Mouse (Mus musculus) right cerebral cortex, postnatal 10 days (tissue): ENCODE results near the gene Vmn1r183.
"Not testable (repeated sequence)": the region's sequence is repeated elsewhere in the genome, so short reads cannot be mapped to it uniquely, and the experiment has no call there.

Experiments
- DNase-seq, 2 experiments: peaks; one replicate each; pipeline ENCODE4 v3.0.0; 2021; ENCODE audit warnings: low spot score in 2 of 2

Vmn1r183 gene

GRCm38 (mm10) chr7:24052660-24053304 lies at the start of gene Vmn1r183:
Gene Vmn1r183 (plus strand): TSS chr7:24053254.
- DNase-seq = no peak

- not testable (repeated sequence) for DNase-seq
Observed at GRCm38 (mm10) chr7:24074424-24074823, 21.4 kb downstream of the Vmn1r183 start.

GRCm38 (mm10) chr7:24081634-24082431 lies 28.8 kb downstream of the Vmn1r183 start, which contains the start of gene Zfp180:
Gene Zfp180 (plus strand): TSS chr7:24081924.
- DNase-seq = peak; percentile 98

DNA sequence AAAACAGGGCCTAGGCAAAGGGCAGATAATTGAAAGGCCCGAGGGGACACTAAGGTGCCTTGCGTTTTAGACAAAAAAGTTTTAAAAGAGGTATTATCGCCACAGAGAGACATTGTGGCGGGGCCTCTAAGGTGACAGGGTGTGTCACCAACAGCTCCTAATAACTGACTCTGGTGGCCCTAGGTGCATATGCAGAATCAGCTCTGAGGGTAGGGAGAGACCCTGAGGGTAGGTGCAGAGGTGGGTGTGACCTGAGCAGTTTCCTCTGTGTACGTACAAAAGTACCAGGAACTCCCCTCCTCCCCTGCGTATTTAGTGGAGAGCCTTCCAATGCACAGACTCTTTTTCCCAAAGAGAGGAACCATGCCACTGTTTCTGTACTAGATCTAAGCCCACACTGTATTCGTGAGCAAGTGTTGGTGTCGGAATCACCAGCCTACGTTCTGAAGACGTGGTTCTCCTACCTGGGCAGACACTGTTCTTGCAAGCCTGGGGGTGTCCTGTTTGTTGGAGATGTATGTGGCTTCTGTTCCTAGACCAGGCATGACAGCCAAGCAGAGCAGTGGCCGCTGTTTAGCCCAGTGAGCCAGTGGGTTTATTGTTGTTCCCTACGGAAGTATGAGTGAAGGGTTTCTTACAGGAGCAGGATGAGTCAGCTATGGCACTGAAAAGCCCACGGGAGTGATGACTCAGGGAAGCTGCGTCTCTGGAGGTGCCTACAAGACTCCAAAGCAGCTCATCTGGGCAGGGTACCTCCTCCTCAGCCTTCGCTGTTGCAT lies 29.6 kb downstream of the Vmn1r183 start:
- peak in 1 of 2 experiments; percentile 30 for DNase-seq

- DNase-seq = no peak
Observed at GRCm38 (mm10) chr7:24086871-24087270, 33.8 kb downstream of the Vmn1r183 start.

DNA sequence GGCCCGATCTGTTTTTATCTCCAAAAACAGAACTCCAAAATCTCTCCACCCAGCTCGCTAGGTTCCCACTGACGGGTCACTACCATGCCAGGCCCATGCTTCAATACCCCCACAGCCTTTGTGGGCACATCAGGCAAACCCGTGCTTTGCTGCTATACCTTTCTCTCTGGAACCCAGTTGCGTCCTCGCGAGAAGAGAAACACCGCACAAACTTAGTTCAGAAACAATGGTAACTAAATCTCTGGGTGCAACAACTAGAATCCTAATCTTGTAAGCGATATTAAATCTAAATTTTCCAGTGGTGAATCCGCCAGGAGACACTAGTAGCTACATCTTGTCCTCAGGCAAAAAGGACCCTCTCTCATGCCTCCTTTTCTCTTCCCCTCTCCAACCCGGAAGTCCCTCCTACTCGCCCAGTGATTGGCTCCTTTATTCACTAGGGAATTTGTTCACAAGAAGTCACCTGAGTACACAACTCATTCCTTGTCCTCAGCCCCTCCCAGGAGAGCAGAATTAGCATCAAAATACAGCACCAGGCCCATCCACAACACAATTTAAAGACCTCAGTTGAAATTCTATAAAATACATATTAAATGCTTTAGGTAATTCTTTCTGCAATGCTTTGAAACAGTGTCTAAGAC lies 34.6 kb downstream of the Vmn1r183 start:
- no peak for DNase-seq

DNA sequence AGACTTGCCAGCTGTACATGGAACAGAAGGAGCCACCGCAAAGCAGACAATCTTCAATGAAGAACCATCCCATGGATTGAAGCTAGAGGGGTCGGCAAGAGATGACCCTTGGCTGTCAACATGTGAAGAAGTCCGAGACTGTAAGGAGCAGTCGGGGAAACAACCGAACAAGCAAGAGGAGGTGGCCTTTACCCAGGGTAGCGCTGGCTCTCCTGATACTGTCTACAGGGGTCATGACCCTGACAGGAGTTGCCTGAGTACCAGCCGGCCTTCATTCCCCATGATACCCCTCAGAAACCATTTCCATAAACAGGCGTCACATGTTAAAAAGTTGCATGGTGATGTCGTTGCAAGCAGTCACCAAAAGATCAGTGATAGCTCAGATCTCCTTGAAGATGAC lies 51.3 kb downstream of the Vmn1r183 start:
- DNase-seq = peak in 1 of 2 experiments; percentile 21

DNA sequence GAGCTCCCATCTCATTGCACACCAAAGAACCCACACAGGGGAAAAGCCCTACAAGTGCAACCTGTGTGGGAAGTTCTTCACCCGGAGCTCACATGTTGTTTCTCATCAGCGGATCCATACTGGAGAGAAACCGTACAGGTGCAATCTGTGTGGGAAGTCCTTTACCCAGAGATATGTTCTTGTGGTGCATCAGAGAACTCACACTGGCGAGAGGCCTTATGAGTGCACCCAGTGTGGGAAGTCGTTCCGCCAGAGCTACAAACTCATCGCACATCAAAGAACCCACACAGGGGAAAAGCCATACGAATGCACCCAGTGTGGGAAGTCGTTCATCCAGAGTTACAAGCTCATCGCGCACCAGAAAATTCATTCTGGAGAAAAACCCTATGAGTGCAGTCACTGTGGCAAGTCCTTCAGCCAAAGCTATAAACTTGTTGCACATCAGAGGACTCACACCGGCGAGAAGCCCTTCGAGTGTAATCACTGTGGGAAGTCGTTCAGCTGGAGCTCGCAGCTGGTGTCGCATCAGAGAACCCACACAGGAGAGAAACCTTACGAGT lies 52.2 kb downstream of the Vmn1r183 start:
- DNase-seq = peak in 1 of 2 experiments; percentile 21

GRCm38 (mm10) chr7:24110839-24111238 lies 57.8 kb downstream of the Vmn1r183 start:
- DNase-seq = peak in 1 of 2 experiments; percentile 13

GRCm38 (mm10) chr7:24111772-24112155 lies 58.7 kb downstream of the Vmn1r183 start:
- DNase-seq = no peak

DNA sequence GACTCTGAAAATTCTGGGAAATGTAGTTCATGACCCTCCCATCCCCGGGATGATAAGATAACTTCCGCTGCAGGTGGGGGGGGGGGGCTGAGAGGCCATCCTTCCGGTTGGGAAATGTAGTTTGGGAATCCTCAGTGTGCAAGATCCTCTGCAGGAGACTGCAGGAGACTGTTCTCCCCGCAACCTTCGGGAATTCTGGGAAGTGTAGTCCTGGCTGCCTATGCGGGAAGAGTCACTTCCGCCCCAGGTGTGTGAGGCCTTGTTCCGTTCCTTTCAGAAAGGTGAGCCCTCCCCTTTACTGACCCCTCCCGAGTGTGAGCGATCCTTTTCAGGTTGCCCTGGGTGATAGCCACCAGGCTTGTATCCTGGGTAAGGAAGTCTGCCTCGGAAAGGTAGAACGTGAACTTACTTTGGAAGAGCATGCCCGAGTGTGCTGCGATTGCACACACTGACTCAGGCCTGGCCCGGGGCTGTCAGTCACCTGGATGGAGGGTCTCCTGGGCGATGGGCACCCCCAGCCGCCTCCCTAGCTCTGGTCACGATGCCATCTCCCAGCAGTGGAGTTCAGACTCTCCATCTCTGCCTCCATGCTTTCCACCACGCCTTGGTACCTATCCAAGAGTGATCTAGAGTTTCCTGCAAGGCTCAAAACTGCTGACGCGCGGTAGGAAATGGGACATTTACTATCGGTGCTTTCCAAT lies 59.3 kb downstream of the Vmn1r183 start, which contains the start of gene Zfp112:
Gene Zfp112 (plus strand): TSS at position 159 of the 701 bp plus-strand sequence.
- peak; percentile 88 to 93 for DNase-seq

- peak; percentile 53 to 70 for DNase-seq
Observed at GRCm38 (mm10) chr7:24113001-24113400, 59.9 kb downstream of the Vmn1r183 start.
